Mouse (Mus musculus) forebrain, embryonic 11.5 days (tissue): ENCODE results near the gene Csf3r. TPM values are rescaled to one million over a fixed set of nuclear protein-coding genes. Genes with fewer than 3 reads are reported as not detected.
"Not testable (repeated sequence)": the region's sequence is repeated elsewhere in the genome, so short reads cannot be mapped to it uniquely, and the experiment has no call there.

ENCODE experiments used
- ATAC-seq: fragments of 200-750 bp; cut with Nextera tagmentation; replicated peaks from 2 replicates; pipeline ENCODE4 v1.8.0; 2017; ENCODE audit warnings: moderate TSS enrichment; ENCODE audit not compliant: low FRiP score
- DNase-seq: peaks from one replicate; pipeline ENCODE4 v3.0.0-alpha.2; 2017; ENCODE audit warnings: low spot score
- H3K27ac ChIP-seq: fragments of 300-500 bp; sonication (generic); 2 replicates; pipeline ENCODE4 v1.5.1; 2014; ENCODE audit warnings: low read depth, low read length
- H3K27me3 ChIP-seq: fragments of 300-500 bp; sonication (generic); 2 replicates; pipeline ENCODE4 v1.6.1; 2014; ENCODE audit warnings: mild to moderate bottlenecking, low read length, mixed read lengths; ENCODE audit not compliant: control insufficient read depth, insufficient read depth
- H3K36me3 ChIP-seq: fragments of 300-500 bp; sonication (generic); 2 replicates; pipeline ENCODE4 v1.6.1; 2014; ENCODE audit warnings: mild to moderate bottlenecking, low read length, moderate library complexity, mixed read lengths; ENCODE audit not compliant: control insufficient read depth, insufficient read depth
- H3K4me1 ChIP-seq: fragments of 300-500 bp; sonication (generic); replicated peaks from 2 replicates; pipeline ENCODE4 v1.6.1; 2014; ENCODE audit warnings: low read length, mixed read lengths; ENCODE audit not compliant: control insufficient read depth, insufficient read depth
- H3K4me2 ChIP-seq: fragments of 300-500 bp; sonication (generic); 2 replicates; pipeline ENCODE4 v1.6.1; 2014; ENCODE audit warnings: low read depth, mild to moderate bottlenecking, low read length, moderate library complexity, mixed read lengths; ENCODE audit not compliant: severe bottlenecking
- H3K4me3 ChIP-seq: fragments of 300-500 bp; sonication (generic); 2 replicates; pipeline ENCODE4 v1.5.1; 2014; ENCODE audit warnings: low read depth, low read length
- H3K9ac ChIP-seq: fragments of 300-500 bp; sonication (generic); 2 replicates; pipeline ENCODE4 v1.6.1; 2014; ENCODE audit warnings: low read length
- H3K9me3 ChIP-seq: fragments of 300-500 bp; sonication (generic); 2 replicates; pipeline ENCODE4 v1.6.1; 2016; ENCODE audit warnings: low read length, mixed read lengths; ENCODE audit not compliant: control insufficient read depth
- WGBS: fragments of 180-500 bp; shearing (Covaris S2); extraction: QIAGEN DNeasy Blood & Tissue Kit; methylation state at CpG from one replicate; pipeline ENCODE4 v1.1.7; 2014; 5-methylcytosine and 5-hydroxymethylcytosine counted together
- polyA plus RNA-seq: library from polyadenylated mRNA; unstranded; fragments of >200 nt; fragmentation: Nextera tagmentation; extraction: Ambion mirVana; gene quantifications from 2 replicates; pipeline ENCODE4 v1.2.1, GENCODE M21; 2014

Gene Csf3r
- polyA plus RNA-seq = 0.48 and 0.57 TPM in 2 replicates

DNA sequence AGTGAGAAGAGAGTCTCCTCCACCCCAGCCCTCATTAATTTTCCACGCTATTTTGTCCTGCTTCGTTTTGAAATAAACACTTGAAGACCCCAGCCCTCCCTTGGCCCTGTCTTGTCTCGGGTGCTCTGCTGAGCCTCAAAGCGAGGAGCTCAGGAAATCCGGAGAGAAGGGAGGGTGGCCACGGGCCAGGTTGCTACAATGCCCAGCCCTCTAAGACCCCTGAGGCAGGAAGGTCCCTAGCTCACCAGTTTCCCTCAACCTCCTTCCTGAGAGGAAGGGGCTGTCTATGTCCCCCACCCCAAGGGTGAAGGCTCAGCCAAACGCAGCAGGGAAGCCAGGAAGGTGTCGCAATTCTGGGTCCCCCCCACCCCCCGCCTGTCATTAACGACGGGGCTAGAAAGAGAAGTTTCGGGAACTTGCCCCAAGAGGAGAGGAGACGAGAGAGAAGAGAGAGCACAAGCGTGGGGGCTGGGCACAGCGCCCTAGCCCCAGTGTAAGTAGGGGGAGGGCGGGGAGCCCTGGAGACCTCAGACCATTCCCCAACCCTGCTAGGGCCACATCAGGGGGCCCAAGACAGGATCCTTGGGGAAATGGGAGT lies at the start of gene Csf3r:
TSS of gene Csf3r (plus strand) at position 248 of the 598 bp plus-strand sequence.
- Histone ChIP-seq H3K4me3 (no peak within 1 kb of the TSS), H3K27ac (no peak within 1 kb of the TSS), H3K9me3 (no peaks in the 10 kb centered on the region), H3K36me3 (no peaks in the 10 kb centered on the region), H3K4me2 (no peak within 1 kb of the TSS), H3K27me3 (no peaks in the 10 kb centered on the region), H3K4me1 (no peaks in the 10 kb centered on the region), H3K9ac (no peak within 1 kb of the TSS)
- WGBS = 68% methylated on average over 16 of the region's 16 CpGs
- ATAC-seq = no peak
- DNase-seq = no peak

GRCm38 (mm10) chr4:125977768-125978167 lies 46.6 kb upstream of the Csf3r start:
- no peaks in the 10 kb centered on the region for H3K9me3 ChIP-seq
- no peak overlapping the region for H3K27ac ChIP-seq
- no peak overlapping the region for H3K9ac ChIP-seq
- ATAC-seq = no peak
- no peak overlapping the region for H3K4me3 ChIP-seq
- no peaks in the 10 kb centered on the region for H3K27me3 ChIP-seq
- peak; percentile 60 for DNase-seq
- WGBS = 66% methylated on average over 9 of the region's 9 CpGs
- H3K36me3 ChIP-seq = no peaks in the 10 kb centered on the region
- H3K4me1 ChIP-seq = 0 out of 2 replicates have a peak, but pooled peaks cover 2% of the 10 kb centered on the region
- H3K4me2 ChIP-seq = no peak overlapping the region

GRCm38 (mm10) chr4:125983279-125983678 lies 41.1 kb upstream of the Csf3r start:
- no peak overlapping the region for H3K4me3 ChIP-seq
- WGBS = 61% methylated on average over 8 of the region's 8 CpGs

DNA sequence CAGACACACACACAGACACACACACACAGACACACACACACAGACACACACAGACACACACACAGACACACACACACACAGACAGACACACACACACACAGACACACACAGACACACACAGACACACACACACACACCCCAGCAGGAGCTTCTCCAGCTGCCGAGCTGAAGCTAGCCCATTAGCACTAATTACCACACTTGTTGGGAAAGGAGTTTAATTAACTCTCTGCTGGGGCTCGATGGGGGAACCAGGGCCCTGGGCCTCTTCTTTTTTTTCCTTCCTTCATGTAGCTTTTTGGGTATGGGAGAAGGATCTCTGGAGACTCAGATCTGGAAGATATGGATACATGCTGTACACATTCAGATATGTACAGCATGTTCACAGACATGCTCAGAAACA lies 38.6 kb upstream of the Csf3r start:
- not testable (repeated sequence) for H3K4me2 ChIP-seq, H3K36me3 ChIP-seq, H3K9ac ChIP-seq, H3K27me3 ChIP-seq, H3K4me1 ChIP-seq, DNase-seq, H3K9me3 ChIP-seq, H3K4me3 ChIP-seq, ATAC-seq, H3K27ac ChIP-seq
- 25% methylated on average over 2 of the region's 2 CpGs for WGBS

More at GRCm38 (mm10) chr4:125983279-125983678, 41.1 kb upstream of the Csf3r start:
- H3K27me3 ChIP-seq = no peaks in the 10 kb centered on the region
- H3K27ac ChIP-seq = no peak overlapping the region
- no peak overlapping the region for H3K9ac ChIP-seq
- ATAC-seq (no peak), DNase-seq (no peak)
- no peaks in the 10 kb centered on the region for H3K9me3 ChIP-seq
- no peaks in the 10 kb centered on the region for H3K36me3 ChIP-seq
- no peak overlapping the region for H3K4me2 ChIP-seq
- H3K4me1 ChIP-seq = 0 out of 2 replicates have a peak, but pooled peaks cover 4% of the 10 kb centered on the region

DNA sequence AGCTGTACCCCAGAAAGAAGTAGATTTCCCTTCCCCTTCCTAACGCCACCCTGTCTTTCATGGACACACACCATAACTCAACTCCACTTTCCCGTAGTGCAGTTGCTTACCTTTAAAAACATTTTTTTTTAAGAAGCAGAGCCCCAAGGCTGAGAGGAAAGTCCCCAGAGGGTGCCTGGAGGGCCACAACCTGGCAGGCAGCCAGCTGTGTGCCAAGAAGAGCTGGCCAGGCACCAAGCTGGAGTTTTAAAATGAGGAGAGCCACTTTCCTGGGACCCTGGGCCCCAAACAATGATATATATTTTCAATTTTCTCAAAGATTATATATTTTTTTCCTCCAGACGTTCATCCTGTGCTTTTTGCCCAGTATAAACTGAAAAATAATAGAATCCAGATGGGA lies 37.3 kb upstream of the Csf3r start:
- H3K27me3 ChIP-seq = no peaks in the 10 kb centered on the region
- 75% methylated on average over 3 of the region's 3 CpGs for WGBS
- no peak overlapping the region for H3K9ac ChIP-seq

DNA sequence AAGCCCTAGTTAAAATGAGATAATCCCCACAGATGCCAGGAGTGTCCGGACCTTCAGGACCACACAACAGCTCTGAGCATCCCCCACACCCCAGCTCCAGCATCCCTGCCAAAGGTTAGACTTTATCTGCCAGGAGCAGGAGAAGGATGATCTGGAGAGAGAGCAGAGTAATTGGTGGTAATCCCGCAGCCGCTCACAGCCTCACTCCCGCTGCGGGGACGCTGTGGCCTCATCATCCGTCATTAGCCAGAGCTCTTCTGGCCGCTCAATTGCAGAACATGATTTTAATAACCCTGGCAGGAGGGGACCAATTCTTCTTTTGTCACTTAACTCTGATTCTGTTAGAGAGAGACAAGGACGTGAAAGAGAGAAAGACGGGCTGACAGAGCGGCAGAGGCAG lies 35.3 kb upstream of the Csf3r start:
- Histone ChIP-seq H3K9me3 (no peaks in the 10 kb centered on the region), H3K4me3 (no peak overlapping the region), H3K4me2 (no peak overlapping the region), H3K27me3 (no peaks in the 10 kb centered on the region), H3K4me1 (0 out of 2 replicates have a peak, but pooled peaks cover 3% of the 10 kb centered on the region), H3K36me3 (no peaks in the 10 kb centered on the region), H3K9ac (no peak overlapping the region), H3K27ac (0 out of 2 replicates have a peak overlapping the region, but pooled peaks have one; percentile 25)
- no peak for DNase-seq
- no peak for ATAC-seq
- 50% methylated on average over 11 of the region's 11 CpGs for WGBS

More for the DNA sequence above, 37.3 kb upstream of the Csf3r start:
- no peak for DNase-seq
- Histone ChIP-seq H3K4me2 (no peak overlapping the region), H3K4me1 (0 out of 2 replicates have a peak, but pooled peaks cover 3% of the 10 kb centered on the region), H3K9me3 (no peaks in the 10 kb centered on the region), H3K4me3 (no peak overlapping the region), H3K36me3 (no peaks in the 10 kb centered on the region), H3K27ac (no peak overlapping the region)
- ATAC-seq = no peak

GRCm38 (mm10) chr4:125990143-125990542 lies 34.2 kb upstream of the Csf3r start:
- Histone ChIP-seq H3K27ac (no peak overlapping the region), H3K4me2 (no peak overlapping the region), H3K9ac (no peak overlapping the region), H3K36me3 (no peaks in the 10 kb centered on the region), H3K4me3 (no peak overlapping the region), H3K9me3 (no peaks in the 10 kb centered on the region), H3K27me3 (no peaks in the 10 kb centered on the region), H3K4me1 (0 out of 2 replicates have a peak, but pooled peaks cover 3% of the 10 kb centered on the region)
- DNase-seq = peak; percentile 91
- ATAC-seq = peak; percentile 64
- WGBS = 30% methylated on average over 7 of the region's 7 CpGs

- ATAC-seq (no peak), DNase-seq (no peak)
- Histone ChIP-seq H3K27ac (no peak overlapping the region), H3K4me3 (no peak overlapping the region), H3K4me1 (0 out of 2 replicates have a peak, but pooled peaks cover 3% of the 10 kb centered on the region), H3K27me3 (no peaks in the 10 kb centered on the region), H3K36me3 (no peaks in the 10 kb centered on the region), H3K9me3 (no peaks in the 10 kb centered on the region), H3K4me2 (no peak overlapping the region), H3K9ac (no peak overlapping the region)
- 70% methylated on average over 3 of the region's 3 CpGs for WGBS
Measured at GRCm38 (mm10) chr4:125992206-125992605, 32.1 kb upstream of the Csf3r start.

DNA sequence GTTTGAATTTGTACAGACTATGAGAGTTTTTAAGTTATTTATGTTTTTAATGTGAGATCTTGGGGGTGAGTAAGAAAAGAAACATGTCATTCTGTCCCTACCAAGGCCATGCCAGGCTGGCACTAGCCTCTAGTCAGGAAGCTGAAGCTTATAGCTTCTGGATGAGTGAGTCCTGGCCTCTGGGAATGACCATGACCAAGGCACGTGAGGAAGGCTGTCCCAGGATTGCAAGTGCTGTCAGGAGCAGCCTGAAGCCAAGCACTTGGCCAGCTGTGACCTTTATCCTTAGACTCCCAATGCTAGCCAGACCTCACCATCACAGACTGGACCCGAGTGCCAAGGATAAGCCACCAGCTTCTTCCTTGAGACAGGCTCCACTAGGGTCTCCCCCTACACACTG lies 31.4 kb upstream of the Csf3r start:
- 0 out of 2 replicates have a peak, but pooled peaks cover 2% of the 10 kb centered on the region for H3K4me1 ChIP-seq
- no peak overlapping the region for H3K27ac ChIP-seq
- ATAC-seq (no peak), DNase-seq (no peak)
- no peak overlapping the region for H3K4me3 ChIP-seq
- peaks cover 3% of the 10 kb centered on the region; the same call in 1 of the 2 replicates for H3K9me3 ChIP-seq
- 49% methylated on average over 2 of the region's 2 CpGs for WGBS
- no peak overlapping the region for H3K9ac ChIP-seq
- H3K4me2 ChIP-seq = no peak overlapping the region
- H3K27me3 ChIP-seq = no peaks in the 10 kb centered on the region
- no peaks in the 10 kb centered on the region for H3K36me3 ChIP-seq
